Mouse (Mus musculus) limb, embryonic 15.5 days (tissue): ENCODE results near the gene Ceacam19. TPM values are rescaled to one million over a fixed set of nuclear protein-coding genes. Genes with fewer than 3 reads are reported as not detected.
A peak's percentile ranks its signal among the peaks of the same experiment; 100 is the strongest.

Source experiments
- ATAC-seq: fragments of 200-750 bp; cut with Nextera tagmentation; 2 replicates; pipeline ENCODE4 v1.8.0; 2017; ENCODE audit warnings: low read depth, moderate TSS enrichment; ENCODE audit not compliant: insufficient number of reproducible peaks, low FRiP score, low TSS enrichment
- H3K27ac ChIP-seq: fragments of 300-500 bp; sonication (generic); 2 replicates; pipeline ENCODE4 v1.5.1; 2015; ENCODE audit warnings: moderate library complexity, mild to moderate bottlenecking, inconsistent platforms
- H3K27me3 ChIP-seq: fragments of 300-500 bp; sonication (generic); 2 replicates; pipeline ENCODE4 v1.6.1; 2015; ENCODE audit warnings: inconsistent platforms
- H3K36me3 ChIP-seq: fragments of 300-500 bp; sonication (generic); 2 replicates; pipeline ENCODE4 v1.6.1; 2015; ENCODE audit warnings: inconsistent platforms
- H3K4me1 ChIP-seq: fragments of 300-500 bp; sonication (generic); 2 replicates; pipeline ENCODE4 v1.6.1; 2015; ENCODE audit warnings: inconsistent platforms
- H3K4me2 ChIP-seq: fragments of 300-500 bp; sonication (generic); 2 replicates; pipeline ENCODE4 v1.6.1; 2015; ENCODE audit warnings: mild to moderate bottlenecking, inconsistent platforms
- H3K4me3 ChIP-seq: fragments of 300-500 bp; sonication (generic); 2 replicates; pipeline ENCODE4 v1.5.1; 2015; ENCODE audit warnings: mild to moderate bottlenecking, inconsistent platforms
- H3K9ac ChIP-seq: fragments of 300-500 bp; sonication (generic); 2 replicates; pipeline ENCODE4 v1.6.1; 2015; ENCODE audit warnings: inconsistent platforms
- H3K9me3 ChIP-seq: fragments of 300-500 bp; sonication (generic); 2 replicates; pipeline ENCODE4 v1.6.1; 2016; ENCODE audit warnings: inconsistent platforms
- WGBS: fragments of 180-500 bp; shearing (Covaris S2); methylation state at CpG from one replicate; pipeline ENCODE4 v1.1.7; 2015; 5-methylcytosine and 5-hydroxymethylcytosine counted together
- polyA plus RNA-seq: library from polyadenylated mRNA; unstranded; fragments of >200 nt; fragmentation: Nextera tagmentation; extraction: Ambion mirVana; gene quantifications from 2 replicates; pipeline ENCODE4 v1.2.1, GENCODE M21; 2015

Gene Ceacam19
- polyA plus RNA-seq, 1 experiment from 2014 or later, result 11.1 TPM

- H3K36me3 ChIP-seq, result peaks cover 3% of the 10 kb centered on the region
- H3K27ac ChIP-seq, result no peak overlapping the region
- no peak for ATAC-seq
- no peak overlapping the region for H3K4me2 ChIP-seq
- H3K4me1 ChIP-seq, result peaks cover 8% of the 10 kb centered on the region; the same call in 1 of the 2 replicates
- 18% methylated on average over 2 of the region's 2 CpGs for WGBS
- H3K9ac ChIP-seq, result no peak overlapping the region
- H3K27me3 ChIP-seq, result no peaks in the 10 kb centered on the region
- H3K4me3 ChIP-seq, result no peak overlapping the region
- H3K9me3 ChIP-seq, result no peaks in the 10 kb centered on the region
These were observed 35.6 kb upstream of the Ceacam19 start for GRCm38 (mm10) chr7:19923354-19923753.

DNA sequence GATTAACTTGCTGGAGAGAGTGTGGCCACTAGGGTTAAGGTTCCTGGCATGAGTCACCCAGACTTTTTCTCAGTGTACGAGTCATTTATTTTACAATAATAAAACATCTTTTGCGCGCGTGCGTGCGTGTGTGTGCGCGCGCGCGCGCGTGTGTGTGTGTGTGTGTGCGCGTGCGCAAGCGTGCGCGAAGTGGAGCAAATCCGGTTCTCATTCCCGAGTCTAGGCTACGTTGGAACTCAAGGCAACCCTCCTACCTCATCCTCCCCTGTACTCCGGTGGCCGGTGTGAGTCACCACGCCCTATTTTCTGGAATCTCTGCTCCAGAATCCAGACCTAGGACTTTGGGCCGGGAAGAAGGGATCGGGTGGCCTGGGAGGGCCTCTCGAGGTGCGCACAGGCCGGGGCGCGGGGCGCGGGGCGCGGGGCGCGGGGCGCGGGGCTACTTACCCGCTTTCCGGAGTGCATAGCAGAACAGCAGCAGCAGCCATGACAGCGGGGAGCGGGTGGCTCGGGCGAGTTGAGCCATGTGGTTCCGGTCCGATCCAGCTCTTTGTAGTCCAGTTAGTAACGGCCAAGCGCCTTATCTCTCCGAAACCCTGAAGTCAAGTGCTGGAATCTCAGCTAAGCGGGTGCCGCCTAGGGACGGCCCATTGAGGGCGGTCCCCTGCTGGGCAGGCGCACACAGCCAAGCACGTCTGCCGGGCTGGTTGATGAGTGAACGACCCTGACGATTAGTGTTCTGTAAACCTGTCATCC is 32.9 kb upstream of the Ceacam19 start, which contains the start of gene Pvr:
Pvr (minus strand) TSS at position 655 of the 756 bp plus-strand sequence.
- under 1% methylated on average over 59 of the region's 60 CpGs for WGBS

DNA sequence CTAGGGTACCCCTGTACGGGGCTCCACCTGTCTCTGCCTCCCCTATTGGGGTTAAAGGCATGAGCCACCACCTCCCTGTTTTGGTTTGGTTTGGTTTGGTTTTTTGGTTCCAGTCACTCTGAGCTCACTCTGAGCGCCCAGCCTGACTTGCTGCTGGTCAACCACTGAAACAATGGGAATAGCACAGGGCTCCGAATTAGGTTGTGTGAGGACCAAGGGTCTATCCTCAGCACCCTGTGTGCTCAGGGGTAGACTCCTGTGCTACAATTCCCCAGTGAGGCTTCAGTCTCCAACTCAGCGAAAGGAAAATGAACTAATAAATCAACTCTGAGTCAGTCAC is 32.4 kb upstream of the Ceacam19 start:
- Histone ChIP-seq H3K4me3 (peak overlapping the region; percentile 68), H3K9ac (0 out of 2 replicates have a peak overlapping the region, but pooled peaks have one; percentile 74), H3K27ac (peak overlapping the region; percentile 86; the same call in 1 of the 2 replicates), H3K4me2 (peak overlapping the region; percentile 66), H3K9me3 (no peaks in the 10 kb centered on the region), H3K36me3 (peaks cover 22% of the 10 kb centered on the region), H3K27me3 (no peaks in the 10 kb centered on the region), H3K4me1 (peaks cover 9% of the 10 kb centered on the region; the same call in 1 of the 2 replicates)
- WGBS, result 25% methylated on average over 4 of the region's 4 CpGs
- no peak for ATAC-seq

More for the DNA sequence above, 32.9 kb upstream of the Ceacam19 start, which contains the start of gene Pvr:
- Histone ChIP-seq H3K36me3 (peaks cover 21% of the 10 kb centered on the region), H3K4me1 (peaks cover 9% of the 10 kb centered on the region; the same call in 1 of the 2 replicates), H3K4me3 (peak within 1 kb of the TSS; percentile 68), H3K4me2 (peak within 1 kb of the TSS; percentile 66), H3K9ac (peak within 1 kb of the TSS; percentile 74), H3K27ac (peak within 1 kb of the TSS; percentile 86), H3K9me3 (no peaks in the 10 kb centered on the region), H3K27me3 (no peaks in the 10 kb centered on the region)
- ATAC-seq, result peak; percentile 79

- H3K36me3 ChIP-seq, result peaks cover 46% of the 10 kb centered on the region
- WGBS, result 90% methylated on average over 7 of the region's 7 CpGs
- no peak for ATAC-seq
- 0 out of 2 replicates have a peak, but pooled peaks cover 2% of the 10 kb centered on the region for H3K4me1 ChIP-seq
- H3K27me3 ChIP-seq, result no peaks in the 10 kb centered on the region
- H3K4me3 ChIP-seq, result no peak overlapping the region
- H3K9ac ChIP-seq, result no peak overlapping the region
- no peak overlapping the region for H3K27ac ChIP-seq
- no peak overlapping the region for H3K4me2 ChIP-seq
- H3K9me3 ChIP-seq, result no peaks in the 10 kb centered on the region
These were observed 26.8 kb upstream of the Ceacam19 start for GRCm38 (mm10) chr7:19914558-19914957.

GRCm38 (mm10) chr7:19911695-19912524 is 24.1 kb upstream of the Ceacam19 start:
- no peaks in the 10 kb centered on the region for H3K27me3 ChIP-seq
- H3K4me2 ChIP-seq, result no peak overlapping the region
- no peak overlapping the region for H3K9ac ChIP-seq
- peaks cover 53% of the 10 kb centered on the region for H3K36me3 ChIP-seq
- H3K27ac ChIP-seq, result no peak overlapping the region
- no peak for ATAC-seq
- H3K4me3 ChIP-seq, result no peak overlapping the region
- H3K4me1 ChIP-seq, result no peaks in the 10 kb centered on the region
- H3K9me3 ChIP-seq, result no peaks in the 10 kb centered on the region
- 85% methylated on average over 23 of the region's 23 CpGs for WGBS

GRCm38 (mm10) chr7:19911292-19911658 is 23.5 kb upstream of the Ceacam19 start:
- no peaks in the 10 kb centered on the region for H3K4me1 ChIP-seq

GRCm38 (mm10) chr7:19910421-19911291 is 22.9 kb upstream of the Ceacam19 start:
- 0 out of 2 replicates have a peak, but pooled peaks have one; percentile 32 for ATAC-seq
- Histone ChIP-seq H3K9me3 (peaks cover under 1% of the 10 kb centered on the region; the same call in 1 of the 2 replicates), H3K27me3 (no peaks in the 10 kb centered on the region), H3K4me2 (no peak overlapping the region), H3K4me1 (no peaks in the 10 kb centered on the region), H3K9ac (no peak overlapping the region), H3K36me3 (peaks cover 49% of the 10 kb centered on the region), H3K27ac (no peak overlapping the region), H3K4me3 (no peak overlapping the region)
- 50% methylated on average over 21 of the region's 21 CpGs for WGBS

More at GRCm38 (mm10) chr7:19911292-19911658, 23.5 kb upstream of the Ceacam19 start:
- WGBS, result 76% methylated on average over 6 of the region's 6 CpGs
- no peak for ATAC-seq
- Histone ChIP-seq H3K27me3 (no peaks in the 10 kb centered on the region), H3K36me3 (peaks cover 53% of the 10 kb centered on the region), H3K27ac (no peak overlapping the region), H3K9me3 (no peaks in the 10 kb centered on the region), H3K9ac (no peak overlapping the region), H3K4me2 (no peak overlapping the region), H3K4me3 (no peak overlapping the region)

GRCm38 (mm10) chr7:19889881-19890280 is 2.1 kb upstream of the Ceacam19 start:
- no peaks in the 10 kb centered on the region for H3K36me3 ChIP-seq
- no peak overlapping the region for H3K27ac ChIP-seq
- no peak overlapping the region for H3K4me3 ChIP-seq
- no peak overlapping the region for H3K9ac ChIP-seq
- no peaks in the 10 kb centered on the region for H3K9me3 ChIP-seq
- no peak for ATAC-seq
- 46% methylated on average over 8 of the region's 8 CpGs for WGBS
- no peaks in the 10 kb centered on the region for H3K4me1 ChIP-seq
- H3K4me2 ChIP-seq, result no peak overlapping the region
- H3K27me3 ChIP-seq, result no peaks in the 10 kb centered on the region

- 73% methylated on average over 8 of the region's 8 CpGs for WGBS
These were observed 7.0 kb downstream of the Ceacam19 start for GRCm38 (mm10) chr7:19880754-19881153.

GRCm38 (mm10) chr7:19876781-19877425 is 10.9 kb downstream of the Ceacam19 start:
- 43% methylated on average over 14 of the region's 14 CpGs for WGBS
- Histone ChIP-seq H3K27ac (no peak overlapping the region), H3K36me3 (no peaks in the 10 kb centered on the region), H3K4me2 (no peak overlapping the region), H3K4me1 (no peaks in the 10 kb centered on the region), H3K9me3 (no peaks in the 10 kb centered on the region), H3K4me3 (no peak overlapping the region), H3K27me3 (no peaks in the 10 kb centered on the region), H3K9ac (no peak overlapping the region)
- ATAC-seq, result no peak

More at GRCm38 (mm10) chr7:19880754-19881153, 7.0 kb downstream of the Ceacam19 start:
- H3K9ac ChIP-seq, result no peak overlapping the region
- no peaks in the 10 kb centered on the region for H3K36me3 ChIP-seq
- no peak for ATAC-seq
- H3K27me3 ChIP-seq, result no peaks in the 10 kb centered on the region
- H3K4me2 ChIP-seq, result no peak overlapping the region
- H3K4me1 ChIP-seq, result no peaks in the 10 kb centered on the region
- H3K4me3 ChIP-seq, result no peak overlapping the region
- no peaks in the 10 kb centered on the region for H3K9me3 ChIP-seq
- no peak overlapping the region for H3K27ac ChIP-seq
